In the genomic region with DNA sequence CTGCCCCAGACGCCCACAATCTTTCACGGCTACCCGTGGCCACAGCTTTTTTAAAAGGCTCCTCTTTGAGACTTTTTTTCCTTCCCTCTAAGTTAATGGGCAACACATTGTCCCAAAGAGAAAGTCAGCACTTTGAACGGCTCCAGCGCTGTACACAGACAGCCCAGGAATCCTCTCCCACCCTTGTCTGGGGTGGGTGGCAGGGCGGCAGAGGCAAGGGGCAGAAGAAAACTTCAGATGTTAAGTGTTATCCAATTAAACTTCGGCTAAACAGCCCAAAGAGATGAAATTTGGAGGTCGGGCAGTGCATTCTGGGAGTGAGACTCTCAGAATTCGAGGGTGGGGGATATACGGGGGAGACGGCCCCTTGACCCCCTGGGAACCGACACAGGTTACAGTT, we compare ENCODE assay signal across 22 mouse cellular contexts. TPM values are rescaled to one million over a fixed set of nuclear protein-coding genes. Genes with fewer than 3 reads are reported as not detected.
DNase-seq lines count a peak whose midpoint lies in the region; ATAC-seq and TF ChIP-seq lines count a peak whose summit lies in the region.
"Had no signal": no experiment of that assay in that cellular context is flagged by ENCODE, and none has a peak within 500 bp of the region (broad histone marks: within the 10 kb centered on the region; RNA-seq: fewer than 3 reads in every experiment).

No protein-coding gene starts in this region.

- TF ChIP-seq CTCF in spleen, adult 2 months (IDR thresholded peaks at IDR 0.05; ENCODE audit: extremely low read depth, insufficient read depth, insufficient read length, insufficient replicate concordance): no peak
- no peak for TF ChIP-seq CTCF in stomach, postnatal 0 days (IDR thresholded peaks at IDR 0.05; ENCODE audit: low read depth)

- no peak for DNase-seq in hindbrain, embryonic 14.5 days (ENCODE audit: low spot score)
- DNase-seq in spleen, adult 2 months (ENCODE audit: low read depth in 1 of 2, low spot score in 2 of 2): no peak
- DNase-seq in spleen, postnatal 14 days (ENCODE audit: low spot score in 2 of 2): no peak
- no peak for DNase-seq in stomach, postnatal 0 days (ENCODE audit: low spot score)
- DNase-seq in cerebellum, adult 9-11 months: no peak
- DNase-seq: B cell, adult 2 months; cerebellum, adult 9-10 months; gastrocnemius, adult 2 months; heart, postnatal 10 days; left cerebral cortex, postnatal 4 days had no signal

- H3K27ac ChIP-seq in hindbrain, embryonic 12.5 days: no peak overlapping the region
- H3K27ac ChIP-seq in hindbrain, embryonic 14.5 days: no peak overlapping the region
- H3K27ac ChIP-seq in spleen, adult 2 months (ENCODE audit: insufficient read depth, low read length): 0 out of 2 replicates have a peak overlapping the region, but pooled peaks have one; percentile 5
- H3K27ac ChIP-seq in embryonic facial prominence, embryonic 13.5 days: peak overlapping the region; percentile 79
- H3K27ac ChIP-seq in limb, embryonic 13.5 days: peak overlapping the region; percentile 22; the same call in 1 of the 2 replicates
- H3K27ac ChIP-seq in stomach, postnatal 0 days (replicated peaks): no peak overlapping the region
- H3K27ac ChIP-seq: gastrocnemius, adult 2 months; kidney, postnatal 0 days; liver, embryonic 14.5 days; lung, embryonic 15.5 days; macrophage; neural tube, embryonic 13.5 days had no signal

- H3K4me3 ChIP-seq in hindbrain, embryonic 12.5 days: no peak overlapping the region
- H3K4me3 ChIP-seq in hindbrain, embryonic 14.5 days (replicated peaks; ENCODE audit: low read length): no peak overlapping the region
- no peak overlapping the region for H3K4me3 ChIP-seq in spleen, adult 2 months (ENCODE audit: extremely low read depth, insufficient read depth, insufficient read length)
- H3K4me3 ChIP-seq in embryonic facial prominence, embryonic 13.5 days: no peak overlapping the region
- H3K4me3 ChIP-seq in limb, embryonic 13.5 days: no peak overlapping the region
- no peak overlapping the region for H3K4me3 ChIP-seq in stomach, postnatal 0 days (ENCODE audit: low read depth, low read length)
- H3K4me3 ChIP-seq: gastrocnemius, adult 2 months; lung, embryonic 15.5 days; neural tube, embryonic 13.5 days had no signal

- no peaks in the 10 kb centered on the region for H3K27me3 ChIP-seq in hindbrain, embryonic 12.5 days
- no peaks in the 10 kb centered on the region for H3K27me3 ChIP-seq in hindbrain, embryonic 14.5 days (ENCODE audit: control insufficient read depth, insufficient read depth, low read length)
- no peaks in the 10 kb centered on the region for H3K27me3 ChIP-seq in spleen, adult 2 months (ENCODE audit: control insufficient read depth, insufficient read depth, low read length)
- H3K27me3 ChIP-seq in embryonic facial prominence, embryonic 13.5 days: no peaks in the 10 kb centered on the region
- no peaks in the 10 kb centered on the region for H3K27me3 ChIP-seq in limb, embryonic 13.5 days
- no peaks in the 10 kb centered on the region for H3K27me3 ChIP-seq in stomach, postnatal 0 days (ENCODE audit: control insufficient read depth, insufficient read depth, low read length)
- H3K27me3 ChIP-seq: lung, embryonic 15.5 days; neural tube, embryonic 13.5 days had no signal

- no peak for ATAC-seq in hindbrain, embryonic 12.5 days (ENCODE audit: low FRiP score)
- no peak for ATAC-seq in hindbrain, embryonic 14.5 days (ENCODE audit: low FRiP score)
- ATAC-seq in embryonic facial prominence, embryonic 13.5 days (ENCODE audit: insufficient number of reproducible peaks, insufficient read depth, low FRiP score, low TSS enrichment, low read depth): no peak
- no peak for ATAC-seq in limb, embryonic 13.5 days (ENCODE audit: low FRiP score, low read depth)
- no peak for ATAC-seq in stomach, postnatal 0 days (ENCODE audit: low FRiP score, low TSS enrichment)
- ATAC-seq: hindbrain, embryonic 16.5 days; intestine, postnatal 0 days had no signal

- TF ChIP-seq EP300 in stomach, postnatal 0 days (optimal IDR thresholded peaks at IDR 0.05): no peak

- H3K4me1 ChIP-seq in hindbrain, embryonic 12.5 days: peaks cover 91% of the 10 kb centered on the region
- peaks cover 68% of the 10 kb centered on the region for H3K4me1 ChIP-seq in hindbrain, embryonic 14.5 days (replicated peaks; ENCODE audit: control insufficient read depth, insufficient read depth, low read length)
- H3K4me1 ChIP-seq in spleen, adult 2 months (ENCODE audit: control insufficient read depth, insufficient read depth, insufficient read length): peaks cover 20% of the 10 kb centered on the region; the same call in 1 of the 2 replicates
- peaks cover 95% of the 10 kb centered on the region for H3K4me1 ChIP-seq in embryonic facial prominence, embryonic 13.5 days
- peaks cover 86% of the 10 kb centered on the region for H3K4me1 ChIP-seq in limb, embryonic 13.5 days
- H3K4me1 ChIP-seq in stomach, postnatal 0 days (replicated peaks; ENCODE audit: control insufficient read depth, insufficient read depth): no peaks in the 10 kb centered on the region; the same call in 1 of the 2 replicates

- TF ChIP-seq POLR2A in spleen, adult 2 months (IDR thresholded peaks at IDR 0.05; ENCODE audit: low read depth, low read length): no peak

- no peaks in the 10 kb centered on the region for H3K36me3 ChIP-seq in hindbrain, embryonic 12.5 days
- H3K36me3 ChIP-seq in hindbrain, embryonic 14.5 days (replicated peaks; ENCODE audit: control insufficient read depth, insufficient read depth): no peaks in the 10 kb centered on the region
- no peaks in the 10 kb centered on the region for H3K36me3 ChIP-seq in spleen, adult 2 months (ENCODE audit: control insufficient read depth, insufficient read depth, low read length)
- no peaks in the 10 kb centered on the region; the same call in 1 of the 2 replicates for H3K36me3 ChIP-seq in embryonic facial prominence, embryonic 13.5 days
- no peaks in the 10 kb centered on the region for H3K36me3 ChIP-seq in limb, embryonic 13.5 days
- H3K36me3 ChIP-seq in stomach, postnatal 0 days (ENCODE audit: control insufficient read depth, insufficient read depth, low read length): no peaks in the 10 kb centered on the region
- H3K36me3 ChIP-seq: lung, embryonic 15.5 days; neural tube, embryonic 13.5 days had no signal

- H3K9me3 ChIP-seq in hindbrain, embryonic 12.5 days (replicated peaks): no peaks in the 10 kb centered on the region
- H3K9me3 ChIP-seq in hindbrain, embryonic 14.5 days (ENCODE audit: control insufficient read depth, low read length): no peaks in the 10 kb centered on the region
- H3K9me3 ChIP-seq in embryonic facial prominence, embryonic 13.5 days: no peaks in the 10 kb centered on the region
- no peaks in the 10 kb centered on the region for H3K9me3 ChIP-seq in limb, embryonic 13.5 days
- no peaks in the 10 kb centered on the region for H3K9me3 ChIP-seq in stomach, postnatal 0 days (ENCODE audit: control insufficient read depth, low read length)
- H3K9me3 ChIP-seq: lung, embryonic 15.5 days; neural tube, embryonic 13.5 days had no signal

- 64% methylated on average over 12 of the region's 12 CpGs for WGBS in hindbrain, embryonic 12.5 days
- WGBS in hindbrain, embryonic 14.5 days: 71% methylated on average over 12 of the region's 12 CpGs
- 82% methylated on average over 12 of the region's 12 CpGs for WGBS in spleen, adult 2 months
- 19% methylated on average over 12 of the region's 12 CpGs for WGBS in embryonic facial prominence, embryonic 13.5 days
- WGBS in limb, embryonic 13.5 days: 37% methylated on average over 12 of the region's 12 CpGs
- WGBS in stomach, postnatal 0 days: 84% methylated on average over 12 of the region's 12 CpGs

- no peak overlapping the region for H3K4me2 ChIP-seq in hindbrain, embryonic 12.5 days (replicated peaks)
- no peak overlapping the region for H3K4me2 ChIP-seq in hindbrain, embryonic 14.5 days (replicated peaks)
- H3K4me2 ChIP-seq in embryonic facial prominence, embryonic 13.5 days: peak overlapping the region; percentile 42
- no peak overlapping the region for H3K4me2 ChIP-seq in limb, embryonic 13.5 days (replicated peaks)
- no peak overlapping the region for H3K4me2 ChIP-seq in stomach, postnatal 0 days (replicated peaks; ENCODE audit: low read depth)
- H3K4me2 ChIP-seq: heart, embryonic 11.5 days; lung, embryonic 15.5 days; midbrain, embryonic 11.5 days; neural tube, embryonic 13.5 days had no signal

- 0 out of 2 replicates have a peak overlapping the region, but pooled peaks have one; percentile 23 for H3K9ac ChIP-seq in hindbrain, embryonic 12.5 days
- no peak overlapping the region for H3K9ac ChIP-seq in hindbrain, embryonic 14.5 days
- H3K9ac ChIP-seq in embryonic facial prominence, embryonic 13.5 days: peak overlapping the region; percentile 54; the same call in 1 of the 2 replicates
- no peak overlapping the region for H3K9ac ChIP-seq in limb, embryonic 13.5 days
- H3K9ac ChIP-seq in stomach, postnatal 0 days (ENCODE audit: low read length): no peak overlapping the region
- H3K9ac ChIP-seq: liver, embryonic 14.5 days; lung, embryonic 15.5 days; neural tube, embryonic 13.5 days had no signal

RNA-seq across cellular contexts. Expression of a gene that starts 38.3 kb away (rescaled TPM):
- polyA plus RNA-seq in hindbrain, embryonic 12.5 days (2016; fragmentation: Nextera tagmentation; extraction: Ambion mirVana): 25.9 and 37.1 TPM in 2 replicates
- 29.6 and 30.7 TPM in 2 replicates for polyA plus RNA-seq in hindbrain, embryonic 14.5 days (2014; fragmentation: Nextera tagmentation; extraction: Ambion mirVana)
- 19.7 and 37.3 TPM in 2 replicates for polyA plus RNA-seq in spleen, adult 2 months (2012; rRNA removed)
- polyA plus RNA-seq in embryonic facial prominence, embryonic 13.5 days (2015; fragmentation: Nextera tagmentation; extraction: Ambion mirVana): 35.7 and 40.6 TPM in 2 replicates
- 12.6 and 14.1 TPM in 2 replicates for polyA plus RNA-seq in limb, embryonic 13.5 days (2015; fragmentation: Nextera tagmentation; extraction: Ambion mirVana)
- polyA plus RNA-seq in stomach, postnatal 0 days (2015; fragmentation: Nextera tagmentation; extraction: Ambion mirVana): 4.6 TPM in 2 replicates
- polyA plus RNA-seq: macrophage had no signal

Comparison
In these comparisons a context has a peak if more than half of its experiments do, and no peak if none do; other contexts are left out.
1. H3K9ac ChIP-seq: peak in hindbrain, embryonic 12.5 days (single experiment) and embryonic facial prominence, embryonic 13.5 days (single experiment); none in hindbrain, embryonic 14.5 days (single experiment), limb, embryonic 13.5 days (single experiment) and stomach, postnatal 0 days (single experiment).
2. H3K27ac ChIP-seq: peak in spleen, adult 2 months (single experiment), embryonic facial prominence, embryonic 13.5 days (single experiment) and limb, embryonic 13.5 days (single experiment); none in hindbrain, embryonic 12.5 days (single experiment), hindbrain, embryonic 14.5 days (single experiment) and stomach, postnatal 0 days (single experiment).